Mouse (Mus musculus) ES-E14 (cell line): ENCODE results near the gene Cybrd1. TPM values are rescaled to one million over a fixed set of nuclear protein-coding genes. Genes with fewer than 3 reads are reported as not detected.

ENCODE experiments used
- DNase-seq: peaks from one replicate; pipeline ENCODE4 v3.0.0-alpha.2; 2013; ENCODE audit warnings: low read depth, low spot score
- H3K27ac ChIP-seq: 2 replicates; pipeline ENCODE4 v1.5.1; 2012; ENCODE audit warnings: low read depth, mild to moderate bottlenecking, low read length, moderate library complexity, mixed read lengths; ENCODE audit not compliant: poor library complexity, insufficient read depth, severe bottlenecking
- H3K36me3 ChIP-seq: 2 replicates; pipeline ENCODE4 v1.6.1; 2012; ENCODE audit warnings: mild to moderate bottlenecking, low read length, moderate library complexity, mixed read lengths; ENCODE audit not compliant: control insufficient read depth, poor library complexity, insufficient read depth, severe bottlenecking
- H3K4me1 ChIP-seq, 2 experiments: fragments of 150-350 bp in 1 of 2; sonication (generic) in 1 of 2; 2 replicates each; pipeline ENCODE4 v1.6.1; 2012; ENCODE audit warnings: low read length in 2 of 2, mild to moderate bottlenecking in 1 of 2, mixed read lengths in 1 of 2; ENCODE audit not compliant: control insufficient read depth in 2 of 2, insufficient read depth in 2 of 2, poor library complexity in 1 of 2
- H3K4me3 ChIP-seq, 2 experiments: fragments of 150-350 bp in 1 of 2; sonication (generic) in 1 of 2; 2 replicates each; pipeline ENCODE4 v1.5.1; 2012; ENCODE audit warnings: low read length in 2 of 2, low read depth in 1 of 2, mild to moderate bottlenecking in 1 of 2, mixed read lengths in 1 of 2; ENCODE audit not compliant: insufficient read depth in 1 of 2, poor library complexity in 1 of 2, severe bottlenecking in 1 of 2
- H3K9ac ChIP-seq: 2 replicates; pipeline ENCODE4 v1.6.1; 2012; ENCODE audit warnings: low read depth, mild to moderate bottlenecking, low read length, mixed read lengths; ENCODE audit not compliant: poor library complexity, insufficient read depth, severe bottlenecking
- H3K9me3 ChIP-seq: fragments of 150-350 bp; sonication (generic); 2 replicates; pipeline ENCODE4 v1.6.1; 2012; ENCODE audit warnings: low read depth, mild to moderate bottlenecking, low read length; ENCODE audit not compliant: control insufficient read depth, insufficient read depth
- CHD2 ChIP-seq: IDR thresholded peaks from 2 replicates; pipeline ENCODE4 v1.6.1; 2014; ENCODE audit warnings: mild to moderate bottlenecking, low read depth, low read length, inconsistent platforms
- HCFC1 ChIP-seq: IDR thresholded peaks from 2 replicates; pipeline ENCODE4 v1.6.1; 2012; ENCODE audit warnings: low read length, inconsistent platforms, borderline replicate concordance; ENCODE audit not compliant: insufficient read depth
- MAFK ChIP-seq: IDR thresholded peaks from 2 replicates; pipeline ENCODE4 v1.6.1; 2014; ENCODE audit warnings: mild to moderate bottlenecking, low read depth, low read length, inconsistent platforms; ENCODE audit not compliant: insufficient read depth
- ZC3H11A ChIP-seq: IDR thresholded peaks from 2 replicates; pipeline ENCODE4 v1.6.1; 2012; ENCODE audit warnings: low read depth, mild to moderate bottlenecking, inconsistent platforms, low read length, borderline replicate concordance
- ZNF384 ChIP-seq: IDR thresholded peaks from 2 replicates; pipeline ENCODE4 v1.6.1; 2012; ENCODE audit warnings: low read depth, low read length, inconsistent platforms
- in situ Hi-C, 2 experiments: fragments of 600-800 bp; cut with MboI; formaldehyde crosslinking; loops; one replicate each; pipeline ENCODE4 v1.15.1; 2025; ENCODE audit warnings: low sequenced_read_pairs in 2 of 2, inconsistent platforms in 1 of 2; ENCODE audit not compliant: unreplicated experiment in 2 of 2
- total RNA-seq: library from RNA; depleted of rRNA; stranded (reverse); fragments of 300-350 nt; gene quantifications from 2 replicates; pipeline ENCODE4 v1.2.3, GENCODE M21; 2012

Gene Cybrd1
- total RNA-seq, 1 experiment: 0.31 TPM

DNA sequence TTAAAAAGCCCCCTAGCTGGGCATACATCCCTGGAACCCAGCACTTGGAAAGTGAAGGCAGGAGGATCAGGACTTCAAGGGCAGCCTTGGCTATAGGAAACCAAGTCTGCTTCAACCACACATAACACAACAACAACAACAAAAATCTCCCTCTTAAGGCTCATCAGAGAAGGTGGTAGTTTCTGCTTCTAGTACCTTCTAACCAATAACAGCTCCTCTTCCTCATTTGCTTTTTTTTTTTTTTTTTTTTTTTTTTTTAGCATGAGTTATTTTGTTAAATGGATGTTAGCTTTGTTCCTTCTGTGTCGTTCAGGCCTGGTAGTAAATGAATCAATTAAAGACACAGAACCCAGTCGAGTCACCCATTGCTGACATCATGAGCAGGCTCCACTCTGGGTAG lies 10.5 kb upstream of the Cybrd1 start:
- H3K9ac ChIP-seq: no peak overlapping the region
- H3K9me3 ChIP-seq: no peaks in the 10 kb centered on the region
- TF ChIP-seq ZNF384: no peak
- TF ChIP-seq ZC3H11A: no peak
- no peak for TF ChIP-seq HCFC1
- TF ChIP-seq CHD2: no peak
- TF ChIP-seq MAFK: no peak
- no peak for DNase-seq
- H3K4me3 ChIP-seq: no peak overlapping the region
- H3K36me3 ChIP-seq: no peaks in the 10 kb centered on the region
- H3K27ac ChIP-seq: no peak overlapping the region
- no peaks in the 10 kb centered on the region for H3K4me1 ChIP-seq
- in situ Hi-C loops: no loop called here

- TF ChIP-seq MAFK: peak; percentile 56; the same call in 1 of the 2 replicates
- no peak for TF ChIP-seq ZC3H11A
- TF ChIP-seq ZNF384: no peak
- TF ChIP-seq HCFC1: no peak
- no peak for TF ChIP-seq CHD2
- Histone ChIP-seq H3K27ac (no peak overlapping the region), H3K9ac (no peak overlapping the region), H3K9me3 (no peaks in the 10 kb centered on the region), H3K4me3 (no peak overlapping the region), H3K36me3 (no peaks in the 10 kb centered on the region), H3K4me1 (no peaks in the 10 kb centered on the region)
- no peak for DNase-seq
- in situ Hi-C loops: no loop called here
These were observed 9.2 kb upstream of the Cybrd1 start for GRCm38 (mm10) chr2:71108541-71108940.

DNA sequence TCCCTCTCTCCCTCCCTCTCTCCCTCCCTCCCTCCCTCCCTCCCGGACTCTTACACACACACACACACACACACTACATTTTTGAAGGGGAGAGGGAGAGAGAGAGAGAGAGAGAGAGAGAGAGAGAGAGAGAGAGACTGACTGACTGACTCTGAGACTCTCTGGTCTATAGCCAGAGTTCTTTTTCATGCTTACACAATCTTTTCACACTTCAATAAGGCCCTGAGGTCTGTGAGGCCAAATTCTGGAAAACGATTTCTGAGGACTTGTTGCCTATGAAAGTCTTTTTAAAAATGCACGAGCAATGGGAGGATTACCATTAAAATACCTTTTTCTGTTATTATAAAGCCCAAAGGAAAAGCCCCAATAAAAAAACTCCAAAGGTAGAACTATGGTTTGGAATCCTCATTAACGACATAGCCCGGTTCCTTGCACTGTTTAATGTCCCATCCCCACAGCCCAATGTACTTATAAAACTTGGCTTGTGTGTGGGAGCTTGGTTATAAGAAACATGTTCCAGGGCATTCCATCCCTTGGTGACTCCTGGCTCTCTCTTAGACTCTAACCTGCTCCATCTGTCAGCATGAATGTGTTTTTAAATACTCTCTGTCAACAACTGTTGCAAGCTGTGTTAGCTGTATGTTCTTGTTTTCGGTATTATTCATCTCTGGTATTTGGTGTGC lies 4.1 kb upstream of the Cybrd1 start:
- H3K9me3 ChIP-seq: no peaks in the 10 kb centered on the region
- no peak overlapping the region for H3K27ac ChIP-seq
- H3K36me3 ChIP-seq: no peaks in the 10 kb centered on the region
- in situ Hi-C loops: no loop called here
- no peak overlapping the region for H3K9ac ChIP-seq
- no peak for DNase-seq
- no peak overlapping the region for H3K4me3 ChIP-seq
- TF ChIP-seq ZNF384: no peak
- no peak for TF ChIP-seq CHD2
- TF ChIP-seq MAFK: no peak
- no peak for TF ChIP-seq HCFC1
- no peak for TF ChIP-seq ZC3H11A
- H3K4me1 ChIP-seq: peaks cover 0 to 3% of the 10 kb centered on the region in 2 experiments; a peak in 1 of 4 replicates

GRCm38 (mm10) chr2:71116151-71116550 lies 1.6 kb upstream of the Cybrd1 start:
- H3K9me3 ChIP-seq: no peaks in the 10 kb centered on the region
- in situ Hi-C loops: no loop called here
- no peak overlapping the region for H3K4me3 ChIP-seq
- H3K27ac ChIP-seq: no peak overlapping the region
- H3K4me1 ChIP-seq: peaks cover 0 to 3% of the 10 kb centered on the region in 2 experiments; a peak in 1 of 4 replicates
- no peak overlapping the region for H3K9ac ChIP-seq
- TF ChIP-seq ZC3H11A (peak; percentile 31; the same call in 1 of the 2 replicates), CHD2 (no peak)
- peak; percentile 40 for DNase-seq
- no peaks in the 10 kb centered on the region for H3K36me3 ChIP-seq

- TF ChIP-seq MAFK (no peak), ZNF384 (no peak), ZC3H11A (no peak), CHD2 (no peak), HCFC1 (no peak)
- in situ Hi-C loops: no loop called here
These were observed 3.1 kb downstream of the Cybrd1 start for GRCm38 (mm10) chr2:71120844-71121243.

More at GRCm38 (mm10) chr2:71120844-71121243, 3.1 kb downstream of the Cybrd1 start:
- H3K9ac ChIP-seq: no peak overlapping the region
- no peaks in the 10 kb centered on the region for H3K36me3 ChIP-seq
- no peak overlapping the region for H3K27ac ChIP-seq
- no peak for DNase-seq
- H3K4me3 ChIP-seq: no peak overlapping the region
- peaks cover 0 to 3% of the 10 kb centered on the region in 2 experiments; a peak in 1 of 4 replicates for H3K4me1 ChIP-seq
- H3K9me3 ChIP-seq: no peaks in the 10 kb centered on the region
